Mouse (Mus musculus) embryo, embryonic 11 days (tissue): ENCODE results near the gene Ankrd11.

Experiments
- DNase-seq: peaks from one replicate; pipeline ENCODE4 v3.0.0-alpha.2; 2015

Ankrd11 gene

DNA sequence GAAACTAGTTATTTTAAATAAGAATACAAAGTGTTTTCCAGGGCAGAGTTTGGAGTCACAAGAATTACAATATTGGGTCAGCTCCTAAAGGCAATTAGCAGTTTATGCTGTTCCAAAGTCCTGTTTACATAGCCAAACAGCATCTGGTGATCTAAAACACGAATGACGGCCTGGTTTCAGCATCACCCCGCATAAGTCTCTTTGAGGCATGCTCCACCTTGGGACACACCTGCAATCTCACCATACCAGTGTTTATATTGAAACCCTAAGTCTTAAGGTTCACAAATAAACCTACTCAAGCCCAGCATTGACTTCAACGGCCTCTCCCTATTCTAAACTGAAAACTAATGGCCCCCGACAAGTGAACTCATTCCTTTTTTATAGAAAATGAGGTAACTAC, 81.8 kb downstream of the Ankrd11 start:
- no peak for DNase-seq

DNA sequence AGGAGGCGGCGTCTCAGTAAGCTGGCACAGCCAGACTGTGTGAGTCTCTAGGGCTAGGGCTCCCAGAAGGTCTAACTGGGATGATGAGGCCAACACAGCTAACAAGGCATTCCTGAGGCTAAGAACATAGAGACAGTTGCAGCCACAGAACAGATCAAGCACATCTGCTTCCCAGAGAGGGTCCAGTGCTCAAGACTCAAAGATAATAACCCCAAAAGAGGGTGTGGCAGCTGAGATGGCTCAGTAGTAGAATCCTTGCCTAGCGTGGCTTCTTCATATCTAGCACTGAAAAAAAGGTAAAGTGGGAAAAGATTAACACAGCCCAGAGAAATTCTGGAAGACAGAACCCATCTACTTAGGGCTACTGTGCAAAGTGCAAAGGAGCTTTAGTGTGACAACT, 86.1 kb downstream of the Ankrd11 start:
- DNase-seq, result no peak

DNA sequence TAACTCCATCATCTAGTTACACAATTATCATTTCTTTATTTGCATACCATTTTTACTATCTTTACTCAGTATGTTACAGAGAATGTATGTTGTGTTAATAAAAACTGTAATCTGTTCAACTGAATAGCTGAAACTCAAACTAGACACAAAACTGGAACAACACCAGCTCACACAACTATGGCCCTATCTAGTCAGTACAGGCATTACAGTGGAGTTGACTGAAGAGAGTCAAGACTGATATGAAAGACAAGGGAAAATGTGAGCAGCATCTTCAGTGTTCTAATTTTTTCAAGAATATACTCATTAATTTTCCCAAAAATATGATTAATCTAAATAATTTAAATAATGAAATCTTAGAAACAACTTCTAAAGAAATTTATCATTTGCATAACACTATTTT, 86.9 kb downstream of the Ankrd11 start:
- no peak for DNase-seq

DNA sequence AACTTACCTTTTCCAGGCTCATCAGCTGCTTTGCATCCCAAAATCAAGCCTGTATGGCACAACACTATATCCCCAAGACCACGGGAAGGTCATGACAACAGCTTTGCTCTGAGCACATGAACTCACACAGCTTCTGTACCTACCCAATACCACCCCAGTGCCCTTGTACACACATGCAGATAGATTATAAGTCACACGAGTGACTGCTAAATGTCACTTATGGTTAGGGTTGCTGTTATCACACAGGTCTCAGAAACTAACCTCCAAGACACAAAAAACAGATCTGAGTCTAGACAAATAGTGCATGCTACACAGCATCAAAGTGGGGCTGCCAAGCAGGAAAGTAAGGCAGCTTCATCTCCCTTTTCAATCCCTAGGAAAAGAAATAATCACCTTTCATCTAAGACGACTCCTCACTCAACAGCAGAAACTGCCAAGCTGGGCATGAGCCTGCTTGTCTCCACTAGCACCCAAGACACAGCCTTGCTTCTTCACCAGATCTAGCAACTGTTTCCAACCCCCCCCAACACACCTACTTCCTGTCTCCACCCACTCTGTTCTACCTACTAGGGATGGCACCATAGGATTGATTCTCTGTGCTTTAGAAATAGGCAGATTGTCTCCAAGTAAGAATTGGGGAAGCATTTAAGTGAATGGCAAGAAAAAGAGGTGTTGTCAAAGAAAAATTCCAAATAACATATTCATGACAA, 87.8 kb downstream of the Ankrd11 start:
- no peak for DNase-seq

DNA sequence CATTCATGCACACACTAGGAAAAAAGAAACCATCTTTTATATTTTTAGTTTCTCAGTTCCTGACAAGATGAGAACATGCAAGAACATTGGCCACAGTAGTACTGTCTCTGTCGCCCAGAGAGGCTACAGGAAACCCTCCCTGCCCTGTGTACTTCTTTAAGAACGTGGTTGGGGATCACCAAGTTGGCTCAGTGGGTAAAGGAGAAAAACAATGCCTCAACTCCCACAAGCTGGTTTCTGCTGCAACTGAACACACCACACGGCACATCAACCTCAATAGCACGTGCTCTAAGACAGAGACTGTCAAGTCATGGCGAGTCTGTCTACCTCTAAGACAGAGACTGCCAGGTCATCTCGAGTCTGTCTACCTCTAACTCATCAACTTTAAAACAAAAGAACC, 89.0 kb downstream of the Ankrd11 start:
- DNase-seq, result no peak

DNA sequence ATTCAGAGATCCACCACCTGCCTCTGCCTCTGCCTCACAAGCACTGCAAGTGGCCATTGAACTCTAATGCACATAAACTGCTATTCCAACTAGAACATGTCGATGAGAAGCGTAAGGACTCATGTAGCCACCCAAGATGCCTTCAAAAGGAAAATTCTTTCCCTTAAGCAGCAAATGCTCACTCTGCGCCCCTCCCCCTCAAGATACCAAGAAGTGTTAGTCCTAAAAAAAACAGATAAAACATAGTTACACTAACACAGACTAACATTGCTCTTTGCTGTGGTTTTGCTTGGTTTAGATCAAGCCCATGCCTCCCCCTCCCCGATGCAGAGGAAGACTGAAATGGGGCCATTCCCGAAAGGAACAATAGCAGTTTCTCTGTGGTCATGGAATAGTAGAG, 90.6 kb downstream of the Ankrd11 start:
- DNase-seq, result no peak

DNA sequence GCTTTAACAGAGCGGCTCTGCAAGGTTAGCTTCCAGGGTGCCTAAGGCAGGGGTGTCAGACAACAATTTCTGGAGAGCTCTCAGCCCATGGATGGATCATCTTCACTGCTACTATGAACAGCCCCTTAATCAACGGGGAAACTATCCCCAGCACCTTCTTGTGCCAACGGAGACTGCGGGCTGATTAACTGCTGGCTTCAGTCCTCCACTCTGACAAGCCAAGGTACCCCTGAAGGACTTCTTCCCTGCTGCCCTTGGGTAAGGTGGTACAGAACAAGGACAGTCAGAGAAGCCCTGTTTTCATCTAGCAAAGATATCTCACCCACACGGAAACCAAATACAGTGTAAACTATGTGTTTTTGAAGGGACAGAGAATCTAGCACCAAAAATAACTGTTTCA, 92.4 kb downstream of the Ankrd11 start:
- DNase-seq, result no peak

DNA sequence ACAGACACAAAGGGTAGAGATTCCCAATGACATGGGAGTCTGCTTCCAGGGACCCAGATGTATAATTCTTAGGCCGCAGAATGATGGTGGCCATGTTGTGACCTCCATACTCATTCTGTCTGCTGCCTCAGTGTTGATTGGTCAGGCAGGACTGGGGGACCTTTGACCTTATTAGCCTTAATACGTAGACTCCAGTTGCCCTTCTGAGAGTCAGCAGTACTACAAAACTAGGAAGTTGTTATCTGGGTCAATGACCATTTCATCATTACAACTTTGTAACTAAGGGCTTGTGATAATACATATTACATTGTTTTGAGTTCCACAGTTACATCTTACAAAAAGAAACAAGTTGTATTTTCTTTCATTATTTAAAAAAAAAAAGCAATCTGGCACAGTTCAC, 96.3 kb downstream of the Ankrd11 start:
- DNase-seq, result no peak

DNA sequence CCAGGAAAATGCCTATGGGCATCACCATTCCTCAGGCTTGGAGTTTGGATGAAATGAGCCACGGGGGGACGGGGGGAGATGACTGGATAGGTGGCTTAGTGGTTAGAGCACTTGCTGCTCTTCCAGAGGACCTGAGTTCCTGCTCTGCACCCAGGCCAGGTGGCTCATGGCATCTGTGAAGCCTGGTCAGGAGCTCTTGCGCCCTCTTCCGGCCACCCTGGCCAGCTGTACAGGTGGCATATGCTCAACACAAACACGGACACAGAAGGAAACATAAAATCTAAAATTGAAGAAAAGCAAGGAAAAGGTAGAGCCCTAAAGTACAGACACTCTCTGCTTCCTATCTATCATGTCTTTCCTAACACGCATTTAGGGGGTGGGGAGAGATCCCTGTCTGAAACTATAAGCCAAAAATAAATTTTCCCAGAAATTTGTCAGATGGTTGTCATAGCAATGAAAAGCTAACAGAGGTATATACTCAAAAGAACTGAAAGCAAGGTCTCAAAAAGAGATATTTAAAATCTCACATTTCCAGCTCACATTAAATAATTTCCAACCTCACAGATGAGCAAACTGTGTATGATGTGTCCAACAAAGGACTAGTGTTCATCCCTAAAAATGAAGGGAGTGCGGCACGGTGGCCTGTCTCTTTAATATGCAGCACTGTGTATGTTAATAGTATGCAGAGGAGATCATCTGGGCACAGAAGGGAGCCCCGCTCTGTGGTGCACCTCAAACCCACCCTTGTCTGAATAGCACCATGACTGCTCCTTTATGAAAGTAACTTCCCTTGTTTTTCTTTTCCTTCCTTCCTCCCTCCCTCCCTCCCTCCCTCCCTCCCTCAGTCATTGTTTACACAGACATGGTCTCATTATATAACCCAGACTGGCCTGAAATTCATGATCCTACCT, 99.0 kb downstream of the Ankrd11 start:
- DNase-seq, result no peak

DNA sequence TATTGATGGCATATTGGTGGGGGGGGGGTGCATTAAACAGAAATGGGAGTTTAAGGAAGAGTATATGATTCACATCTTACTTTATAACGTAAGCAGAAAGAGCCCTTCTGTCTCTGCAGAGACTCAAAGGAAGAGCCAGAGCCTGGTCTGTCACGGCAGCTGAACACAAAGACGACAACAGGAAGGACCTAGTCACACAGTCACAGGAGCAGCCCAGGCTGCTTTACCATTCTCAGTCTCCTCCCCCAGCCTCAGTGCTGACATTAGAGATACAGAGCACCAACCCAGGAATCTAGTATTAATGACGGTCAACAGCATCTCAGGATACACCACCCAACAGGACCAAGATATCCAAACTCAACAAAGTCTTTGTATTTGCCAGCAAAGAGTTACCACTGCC, 103.5 kb downstream of the Ankrd11 start:
- no peak for DNase-seq

DNA sequence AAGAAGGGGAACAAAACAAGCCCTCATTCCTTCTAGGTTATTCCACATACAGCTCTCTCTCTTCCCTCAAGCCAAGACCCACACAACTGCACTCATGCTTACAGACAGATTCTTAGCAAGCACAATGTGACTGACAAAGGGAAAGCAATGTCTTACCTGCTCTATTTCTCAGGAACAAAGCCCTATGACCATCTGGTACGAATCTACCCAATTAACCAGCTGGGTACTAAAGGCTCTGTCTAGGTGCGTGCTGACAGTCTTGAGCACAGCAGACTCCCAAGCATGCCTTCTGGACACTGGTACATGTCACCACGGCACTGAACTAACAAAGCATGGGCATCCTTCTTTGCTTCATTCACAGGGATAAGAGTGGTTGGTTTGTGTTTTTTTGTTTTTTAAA, 103.9 kb downstream of the Ankrd11 start:
- no peak for DNase-seq

DNA sequence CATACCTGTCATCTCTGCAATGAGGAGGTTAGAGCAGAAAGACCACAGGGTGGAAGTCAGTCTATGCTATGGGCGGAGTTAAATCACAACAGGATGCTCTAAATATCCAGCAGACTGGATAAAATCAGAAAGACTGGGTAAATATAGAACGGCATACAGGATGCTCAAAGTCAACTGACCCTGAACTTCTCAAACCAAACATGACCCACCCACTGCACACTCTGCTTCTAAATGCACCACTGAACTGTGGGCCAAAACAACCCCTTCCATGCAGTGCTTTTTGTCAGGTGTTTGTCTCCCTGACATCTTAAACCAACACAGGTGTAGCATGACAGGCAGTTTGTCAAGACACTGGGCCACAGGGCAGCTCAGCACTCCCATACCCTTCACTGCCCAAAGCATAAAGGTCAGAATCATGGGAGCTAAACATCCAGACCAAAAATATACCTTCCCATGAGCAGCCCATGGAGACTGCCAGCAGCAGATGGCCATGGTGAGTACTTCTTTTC, 104.5 kb downstream of the Ankrd11 start:
- DNase-seq, result no peak

DNA sequence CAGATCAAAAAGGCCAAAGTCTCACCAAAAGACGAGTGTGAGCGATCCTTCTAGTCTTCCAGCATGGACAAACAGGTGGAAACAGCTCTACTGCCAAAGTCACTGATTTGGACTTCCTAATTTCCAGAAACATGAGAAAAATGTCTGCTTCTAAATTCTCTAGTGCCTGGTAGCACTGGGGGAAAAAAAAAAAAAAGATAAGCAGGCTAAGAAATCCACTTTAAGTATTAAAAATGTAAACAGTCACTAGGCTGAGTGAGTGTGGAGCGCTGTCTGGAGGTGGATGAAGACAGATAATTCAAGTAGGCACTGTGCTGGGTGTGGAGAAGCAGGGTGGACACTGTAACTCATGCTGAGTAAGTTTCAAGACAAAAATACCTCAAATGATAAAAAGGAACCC, 106.2 kb downstream of the Ankrd11 start:
- no peak for DNase-seq

DNA sequence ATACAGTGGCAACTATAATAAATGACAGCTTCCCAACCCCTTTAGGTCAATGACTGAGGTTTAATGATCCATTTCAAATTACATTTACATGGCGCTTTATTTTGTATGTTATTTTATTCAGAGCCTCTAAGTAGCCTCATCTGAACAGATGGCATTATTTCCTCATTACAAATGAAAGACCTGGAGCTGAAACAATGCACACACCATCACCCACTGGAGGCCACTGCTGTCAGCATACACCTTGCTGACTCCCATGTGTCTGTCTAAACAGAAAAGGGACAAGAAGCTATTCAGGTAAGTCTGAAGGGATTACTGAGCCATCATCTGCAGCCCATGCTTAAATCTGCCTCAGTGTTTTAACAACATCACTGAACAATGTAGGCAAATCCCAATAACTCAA, 107.0 kb downstream of the Ankrd11 start:
- no peak for DNase-seq

DNA sequence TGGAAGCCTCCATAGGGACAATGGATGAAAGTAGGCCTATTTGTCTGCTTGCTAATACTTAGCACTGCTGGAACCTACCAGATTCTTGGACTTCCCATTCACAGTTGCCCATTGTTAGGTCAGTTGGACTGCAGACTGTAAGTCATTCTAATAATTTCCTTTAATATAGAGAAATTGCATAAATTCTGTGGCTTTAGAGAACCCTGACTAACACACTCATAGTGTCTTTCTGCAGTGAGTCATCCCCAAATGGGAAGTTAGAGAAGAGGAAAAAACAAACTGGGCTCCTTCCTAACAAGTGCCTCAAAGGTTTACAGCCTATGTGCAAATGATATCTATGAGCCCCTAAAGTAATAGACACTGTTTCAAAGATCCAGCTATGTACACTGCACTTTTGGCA, 108.1 kb downstream of the Ankrd11 start:
- no peak for DNase-seq

DNA sequence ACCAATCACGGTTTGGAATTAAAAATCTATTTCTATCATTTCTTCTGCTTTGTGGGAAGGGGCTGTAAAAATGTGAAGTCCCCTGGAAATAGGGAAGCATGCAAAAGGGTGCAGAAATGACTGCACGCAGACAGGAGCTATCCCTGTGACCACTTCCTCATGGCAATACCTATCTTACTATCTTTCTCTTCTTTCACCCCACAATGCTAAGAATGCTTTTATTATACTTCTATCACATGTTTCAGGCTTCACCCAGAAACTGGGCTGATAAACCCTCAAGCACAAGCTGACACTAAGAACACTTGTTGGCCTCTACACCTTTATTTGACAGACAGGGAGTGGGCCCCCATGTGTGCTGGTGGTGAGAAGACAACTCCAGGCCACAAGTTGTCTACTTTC, 109.5 kb downstream of the Ankrd11 start:
- DNase-seq, result no peak

DNA sequence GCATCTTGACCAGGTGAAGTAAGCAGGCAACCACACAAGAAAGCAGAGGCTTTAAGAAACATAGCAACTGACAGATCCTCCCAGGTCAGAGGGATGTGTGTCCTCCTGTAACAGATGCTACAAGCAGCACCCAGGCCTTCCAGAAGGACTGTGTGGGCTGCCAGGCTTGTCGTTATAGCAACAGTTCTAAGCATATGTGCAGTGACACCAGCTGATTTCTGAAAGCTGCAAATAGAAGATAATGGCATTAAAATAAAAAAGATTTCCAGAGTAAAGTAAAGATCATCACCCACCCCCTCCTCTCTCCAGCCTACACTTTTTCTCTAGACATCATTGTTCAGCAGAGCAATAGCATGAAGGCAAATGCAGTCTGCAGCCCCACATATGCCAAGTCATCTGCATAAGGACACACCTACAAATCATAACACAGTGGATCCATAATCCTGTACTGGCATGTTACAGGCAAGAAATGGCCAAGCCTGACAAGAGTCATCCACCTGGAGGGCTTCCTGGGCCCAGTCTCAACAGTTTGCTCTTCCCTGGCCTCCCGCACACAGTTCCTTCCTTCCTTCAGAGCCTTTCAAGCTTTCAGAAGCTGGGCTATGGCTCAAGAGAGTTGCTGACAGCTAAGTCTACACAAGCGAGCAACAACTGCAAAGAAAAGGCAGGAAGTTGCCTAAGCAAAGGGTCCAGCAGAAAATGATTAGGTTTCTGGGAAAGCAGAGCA, 110.1 kb downstream of the Ankrd11 start:
- DNase-seq, result no peak

DNA sequence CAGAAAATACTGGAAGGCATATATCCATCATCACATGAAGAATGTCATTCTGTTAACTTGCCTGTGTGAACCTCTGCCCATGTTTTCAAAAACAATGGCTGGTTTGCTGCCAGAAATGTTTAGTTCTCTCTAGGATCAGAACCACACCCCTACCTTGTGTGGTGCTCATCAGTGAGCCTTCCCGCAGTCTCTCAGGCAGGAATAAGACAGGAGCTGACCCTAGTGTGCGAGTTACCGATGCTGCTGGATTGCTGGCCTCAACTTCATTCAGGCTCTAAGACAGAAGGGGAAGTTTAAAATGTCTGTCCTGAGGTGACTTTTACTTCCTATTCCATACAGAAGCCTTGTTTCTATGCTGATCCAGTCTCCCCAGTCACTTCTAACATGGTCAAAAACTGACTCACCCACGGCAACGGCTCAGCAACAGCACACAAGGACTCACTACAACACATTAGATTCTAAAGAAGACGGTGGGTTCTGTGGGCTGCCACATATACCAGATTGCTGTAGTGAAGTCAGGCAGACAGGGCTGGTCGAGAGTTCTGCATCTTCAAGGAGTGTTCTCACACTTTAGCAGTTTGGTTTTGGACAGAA, 113.3 kb downstream of the Ankrd11 start:
- no peak for DNase-seq

DNA sequence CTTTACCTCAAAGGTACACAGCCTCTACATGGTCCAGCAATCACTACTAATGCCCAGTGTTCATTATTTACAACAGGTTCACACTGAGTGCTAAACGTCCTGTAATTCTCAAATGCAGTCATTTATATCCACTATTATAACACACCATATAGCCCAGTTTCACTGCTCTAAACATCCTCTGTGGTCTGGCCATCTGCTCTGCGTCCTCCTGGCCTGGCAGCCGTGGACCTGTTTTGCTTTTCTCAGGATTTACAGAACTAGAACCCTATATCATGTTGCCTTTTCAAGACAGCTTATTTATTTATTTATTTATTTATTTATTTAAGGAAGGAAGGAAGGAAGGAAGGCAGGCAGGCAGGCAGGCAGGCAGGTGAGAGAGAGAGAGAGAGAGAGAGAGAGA, 114.2 kb downstream of the Ankrd11 start:
- no peak for DNase-seq

DNA sequence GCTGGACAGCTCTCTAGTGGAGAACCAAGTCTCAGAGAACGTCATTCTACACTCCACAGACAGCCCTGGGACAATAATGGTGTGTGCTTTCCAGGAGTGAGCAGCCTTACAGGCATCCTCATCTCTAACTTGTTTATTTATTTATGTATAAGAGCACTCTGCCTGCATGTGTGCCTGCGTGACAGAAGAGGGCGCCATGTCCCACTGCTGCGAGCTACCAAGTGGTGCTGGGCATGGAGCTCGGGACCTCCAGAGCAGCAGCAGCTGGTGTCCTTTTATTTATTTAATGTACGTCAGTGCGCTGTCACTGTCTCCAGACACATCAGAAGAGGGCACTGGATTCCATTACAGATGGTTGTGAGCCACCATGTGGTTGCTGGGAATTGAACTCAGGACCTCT, 115.3 kb downstream of the Ankrd11 start:
- DNase-seq, result peak; percentile 18

DNA sequence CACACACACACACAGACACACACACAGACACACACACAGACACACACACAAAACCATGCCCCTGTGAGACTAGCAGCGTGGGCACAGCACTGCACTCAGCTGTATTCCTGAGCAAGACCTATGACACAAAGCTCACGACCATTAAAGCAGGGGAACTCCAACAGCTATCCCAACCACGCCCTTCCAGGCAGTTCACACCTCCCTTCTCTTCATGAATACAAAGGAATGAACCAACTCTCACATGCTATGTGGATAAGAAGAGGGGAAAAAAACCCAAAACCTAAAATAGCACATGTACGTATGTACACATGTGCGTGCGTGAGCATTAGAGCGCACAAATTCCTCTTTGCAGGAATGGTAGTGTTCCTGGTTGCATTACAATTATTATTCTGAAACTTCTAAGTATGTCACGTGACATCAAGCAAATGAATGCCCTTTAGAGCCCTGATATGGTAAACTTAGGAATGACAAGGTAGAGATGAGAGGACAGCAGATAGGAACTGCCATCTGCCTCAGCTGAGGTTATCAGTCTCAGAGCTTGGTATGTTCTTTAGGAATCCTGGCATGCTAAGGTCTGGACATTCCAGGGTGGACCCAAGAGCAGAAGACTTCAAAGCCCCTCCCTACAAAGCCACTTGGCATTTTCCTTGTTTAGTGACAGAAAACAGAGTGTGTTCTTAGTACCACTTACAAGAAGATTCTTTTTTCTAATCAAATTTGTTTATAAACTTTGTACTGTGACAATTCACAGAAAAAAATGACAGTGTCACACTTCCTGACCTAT, 115.9 kb downstream of the Ankrd11 start:
- DNase-seq, result no peak

DNA sequence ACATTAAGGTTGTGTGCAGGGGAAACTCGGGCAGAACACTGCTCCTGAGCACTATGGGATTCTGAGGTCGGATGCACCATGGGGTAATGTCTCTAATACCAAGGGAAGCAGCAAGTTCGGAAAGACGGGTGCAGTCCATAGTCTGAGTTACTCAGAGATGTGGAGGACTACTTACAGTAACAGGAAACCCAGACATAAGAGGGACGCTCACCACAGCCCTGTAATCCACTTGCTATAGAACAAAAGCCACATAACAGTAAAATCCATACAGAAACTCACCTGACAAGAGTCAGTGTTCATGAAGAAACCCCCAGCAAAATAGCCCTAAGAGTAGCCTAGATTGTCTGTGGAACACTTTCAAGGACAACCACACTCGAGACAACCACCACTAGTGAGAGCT, 118.0 kb downstream of the Ankrd11 start:
- DNase-seq, result no peak
